Mouse (Mus musculus): ENCODE results near the gene Prune1. TPM values are rescaled to one million over a fixed set of nuclear protein-coding genes. Genes with fewer than 3 reads are reported as not detected.
"Not testable (repeated sequence)": the region's sequence is repeated elsewhere in the genome, so short reads cannot be mapped to it uniquely, and the experiment has no call there.

Gene Prune1
- polyA plus RNA-seq, 1 experiment from 2014 or later, result 14.5 TPM

- no peak for DNase-seq (ENCODE audit: low spot score)
- WGBS, result 93% methylated on average over 2 of the region's 2 CpGs
Measured at GRCm38 (mm10) chr3:95223041-95223440, 58.8 kb downstream of the Prune1 start.

GRCm38 (mm10) chr3:95218466-95219137 lies 63.3 kb downstream of the Prune1 start:
- ATAC-seq (no peak), DNase-seq (ENCODE audit: low spot score) (no peak)
- Histone ChIP-seq H3K4me3 (ENCODE audit: low read depth, low read length) (peak overlapping the region; percentile 85; the same call in 1 of the 2 replicates), H3K9me3 (ENCODE audit: low read length) (no peaks in the 10 kb centered on the region), H3K9ac (replicated peaks; ENCODE audit: low read depth) (no peak overlapping the region), H3K27me3 (replicated peaks; ENCODE audit: insufficient read depth, low read length) (no peaks in the 10 kb centered on the region), H3K4me2 (replicated peaks; ENCODE audit: low read depth, low read length) (peak overlapping the region; percentile 59), H3K36me3 (ENCODE audit: insufficient read depth, low read length) (0 out of 2 replicates have a peak, but pooled peaks cover 4% of the 10 kb centered on the region), H3K27ac (ENCODE audit: low read length) (no peak overlapping the region; the same call in 1 of the 2 replicates), H3K4me1 (ENCODE audit: insufficient read depth, low read depth, low read length) (peaks cover 14% of the 10 kb centered on the region; the same call in 1 of the 2 replicates)
- WGBS, result 74% methylated on average over 6 of the region's 6 CpGs
- no peak for TF ChIP-seq CTCF (IDR thresholded peaks at IDR 0.05)
- no peak for TF ChIP-seq EP300 (IDR thresholded peaks at IDR 0.05)

More at GRCm38 (mm10) chr3:95223041-95223440, 58.8 kb downstream of the Prune1 start:
- Histone ChIP-seq H3K4me2 (replicated peaks; ENCODE audit: low read depth, low read length) (no peak overlapping the region), H3K27me3 (replicated peaks; ENCODE audit: insufficient read depth, low read length) (no peaks in the 10 kb centered on the region), H3K9me3 (ENCODE audit: low read length) (no peaks in the 10 kb centered on the region), H3K9ac (replicated peaks; ENCODE audit: low read depth) (no peak overlapping the region), H3K27ac (ENCODE audit: low read length) (no peak overlapping the region), H3K36me3 (ENCODE audit: insufficient read depth, low read length) (0 out of 2 replicates have a peak, but pooled peaks cover 4% of the 10 kb centered on the region), H3K4me1 (ENCODE audit: insufficient read depth, low read depth, low read length) (peaks cover 5% of the 10 kb centered on the region; the same call in 1 of the 2 replicates), H3K4me3 (ENCODE audit: low read depth, low read length) (no peak overlapping the region)
- TF ChIP-seq CTCF (IDR thresholded peaks at IDR 0.05), result no peak
- TF ChIP-seq EP300 (IDR thresholded peaks at IDR 0.05), result no peak
- ATAC-seq, result no peak

- Histone ChIP-seq H3K9me3 (ENCODE audit: low read length) (no peaks in the 10 kb centered on the region), H3K4me2 (replicated peaks; ENCODE audit: low read depth, low read length) (peak within 1 kb of the TSS; percentile 59), H3K4me3 (ENCODE audit: low read depth, low read length) (peak within 1 kb of the TSS; percentile 85), H3K27ac (ENCODE audit: low read length) (peak within 1 kb of the TSS; percentile 99), H3K9ac (replicated peaks; ENCODE audit: low read depth) (peak within 1 kb of the TSS; percentile 78), H3K36me3 (ENCODE audit: insufficient read depth, low read length) (0 out of 2 replicates have a peak, but pooled peaks cover 4% of the 10 kb centered on the region), H3K4me1 (ENCODE audit: insufficient read depth, low read depth, low read length) (peaks cover 14% of the 10 kb centered on the region; the same call in 1 of the 2 replicates), H3K27me3 (replicated peaks; ENCODE audit: insufficient read depth, low read length) (no peaks in the 10 kb centered on the region)
- peak; percentile 94 for ATAC-seq
- WGBS, result 2% methylated on average over 56 of the region's 56 CpGs
- peak; percentile 92 for TF ChIP-seq CTCF (IDR thresholded peaks at IDR 0.05)
- TF ChIP-seq EP300 (IDR thresholded peaks at IDR 0.05), result peak; percentile 51; the same call in 1 of the 2 replicates
- DNase-seq (ENCODE audit: low spot score), result peak; percentile 97
Measured at GRCm38 (mm10) chr3:95217255-95218134, 64.4 kb downstream of the Prune1 start, which contains the start of gene Gabpb2. Gabpb2 (minus strand) TSS chr3:95217916.

GRCm38 (mm10) chr3:95216655-95217254 lies 65.1 kb downstream of the Prune1 start:
- Histone ChIP-seq H3K4me1 (ENCODE audit: insufficient read depth, low read depth, low read length) (peaks cover 14% of the 10 kb centered on the region; the same call in 1 of the 2 replicates), H3K4me2 (replicated peaks; ENCODE audit: low read depth, low read length) (peak overlapping the region; percentile 59), H3K9ac (replicated peaks; ENCODE audit: low read depth) (peak overlapping the region; percentile 78; the same call in 1 of the 2 replicates), H3K4me3 (ENCODE audit: low read depth, low read length) (peak overlapping the region; percentile 85), H3K9me3 (ENCODE audit: low read length) (no peaks in the 10 kb centered on the region), H3K27me3 (replicated peaks; ENCODE audit: insufficient read depth, low read length) (no peaks in the 10 kb centered on the region), H3K36me3 (ENCODE audit: insufficient read depth, low read length) (0 out of 2 replicates have a peak, but pooled peaks cover 4% of the 10 kb centered on the region), H3K27ac (ENCODE audit: low read length) (peak overlapping the region; percentile 99)
- DNase-seq (ENCODE audit: low spot score), result no peak
- ATAC-seq, result peak; percentile 42
- TF ChIP-seq EP300 (IDR thresholded peaks at IDR 0.05), result no peak
- TF ChIP-seq CTCF (IDR thresholded peaks at IDR 0.05), result no peak
- 8% methylated on average over 4 of the region's 4 CpGs for WGBS

GRCm38 (mm10) chr3:95213609-95213975 lies 68.3 kb downstream of the Prune1 start:
- ATAC-seq (no peak), DNase-seq (ENCODE audit: low spot score) (no peak)
- 92% methylated on average over 1 of the region's 1 CpGs for WGBS
- peaks cover 14% of the 10 kb centered on the region; the same call in 1 of the 2 replicates for H3K4me1 ChIP-seq (ENCODE audit: insufficient read depth, low read depth, low read length)
- H3K27me3 ChIP-seq (replicated peaks; ENCODE audit: insufficient read depth, low read length), result no peaks in the 10 kb centered on the region
- TF ChIP-seq EP300 (IDR thresholded peaks at IDR 0.05), result no peak
- no peak for TF ChIP-seq CTCF (IDR thresholded peaks at IDR 0.05)
- H3K9me3 ChIP-seq (ENCODE audit: low read length), result no peaks in the 10 kb centered on the region
- H3K4me2 ChIP-seq (replicated peaks; ENCODE audit: low read depth, low read length), result no peak overlapping the region
- H3K4me3 ChIP-seq (ENCODE audit: low read depth, low read length), result no peak overlapping the region
- H3K36me3 ChIP-seq (ENCODE audit: insufficient read depth, low read length), result 0 out of 2 replicates have a peak, but pooled peaks cover under 1% of the 10 kb centered on the region
- H3K9ac ChIP-seq (replicated peaks; ENCODE audit: low read depth), result no peak overlapping the region
- H3K27ac ChIP-seq (ENCODE audit: low read length), result no peak overlapping the region

- H3K4me3 ChIP-seq (ENCODE audit: low read depth, low read length); H3K4me1 ChIP-seq (ENCODE audit: insufficient read depth, low read depth, low read length); DNase-seq (ENCODE audit: low spot score); H3K9ac ChIP-seq (replicated peaks; ENCODE audit: low read depth); ATAC-seq; H3K4me2 ChIP-seq (replicated peaks; ENCODE audit: low read depth, low read length); H3K27me3 ChIP-seq (replicated peaks; ENCODE audit: insufficient read depth, low read length); H3K27ac ChIP-seq (ENCODE audit: low read length); H3K9me3 ChIP-seq (ENCODE audit: low read length); H3K36me3 ChIP-seq (ENCODE audit: insufficient read depth, low read length): not testable (repeated sequence)
- 90% methylated on average over 7 of the region's 10 CpGs for WGBS
Measured at GRCm38 (mm10) chr3:95212889-95213608, 68.8 kb downstream of the Prune1 start.

Data from lung, postnatal 0 days (tissue).